Mouse (Mus musculus): ENCODE measurements around the gene Nelfb.

DNA sequence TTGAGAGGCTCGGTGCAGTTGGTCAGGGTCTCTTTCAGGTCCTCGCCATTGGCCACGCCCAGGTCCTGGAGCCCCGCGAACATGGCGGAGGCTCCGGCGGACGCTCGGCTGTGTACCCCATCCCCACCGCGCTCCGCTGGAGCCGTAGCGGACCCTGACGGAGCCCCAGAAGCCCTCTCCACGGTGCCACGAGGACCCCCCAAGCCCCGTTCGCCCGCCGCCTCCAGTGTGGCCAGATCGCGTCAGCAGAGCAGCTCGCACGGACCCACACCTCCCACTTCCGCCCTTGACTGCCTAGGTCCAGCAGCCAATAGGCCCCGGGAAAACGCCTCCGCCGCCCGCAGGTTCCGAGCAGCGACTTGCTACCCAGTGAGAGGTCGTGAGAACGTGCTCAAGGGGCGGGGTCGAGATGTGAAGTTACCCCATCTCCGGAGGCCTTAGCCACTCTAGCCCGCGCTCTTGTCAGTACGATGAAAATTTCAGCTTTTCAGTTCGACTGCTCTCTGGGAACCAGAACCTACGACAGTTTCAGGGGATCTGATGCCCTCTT lies at the start of gene Nelfb:
- no peak for TF ChIP-seq CTCF (IDR thresholded peaks at IDR 0.05; ENCODE audit: low read depth)
- TF ChIP-seq EP300 (IDR thresholded peaks at IDR 0.05; ENCODE audit: low read depth) = 0 out of 2 replicates have a peak, but pooled peaks have one; percentile 27
